Mouse (Mus musculus) embryonic fibroblast, embryonic 13.5 days (primary cell): ENCODE data around the gene Ankrd44. TPM values are rescaled to one million over a fixed set of nuclear protein-coding genes. Genes with fewer than 3 reads are reported as not detected.
A peak's percentile ranks its signal among the peaks of the same experiment; 100 is the strongest.

ENCODE experiments used
- H3K27ac ChIP-seq: 2 replicates; pipeline ENCODE4 v1.5.1; 2012; ENCODE audit warnings: low read length, control low read depth, inconsistent platforms; ENCODE audit not compliant: insufficient read depth
- H3K4me1 ChIP-seq: 2 replicates; pipeline ENCODE4 v1.6.1; 2011; ENCODE audit warnings: low read length; ENCODE audit not compliant: control insufficient read depth, insufficient read depth
- H3K4me3 ChIP-seq: 2 replicates; pipeline ENCODE4 v1.5.1; 2011; ENCODE audit warnings: mild to moderate bottlenecking, control low read depth, low read length; ENCODE audit not compliant: insufficient read depth
- CTCF ChIP-seq: IDR thresholded peaks from 2 replicates; pipeline ENCODE4 v1.5.1; 2011; ENCODE audit warnings: mild to moderate bottlenecking, control low read depth, low read length, moderate library complexity, borderline replicate concordance; ENCODE audit not compliant: insufficient read depth
- POLR2A ChIP-seq: IDR thresholded peaks from 2 replicates; pipeline ENCODE4 v1.6.1; 2011; ENCODE audit warnings: low read depth, mild to moderate bottlenecking, control low read depth, low read length, moderate library complexity
- polyA plus RNA-seq: library from polyadenylated mRNA; stranded (reverse); fragments of >200 nt; gene quantifications from 2 replicates; pipeline ENCODE4 v1.2.4, GENCODE M21; 2011; ENCODE audit warnings: low read depth; ENCODE audit not compliant: missing spikeins, insufficient read length

Ankrd44 gene
- polyA plus RNA-seq, 1 experiment: 24.8 TPM

DNA sequence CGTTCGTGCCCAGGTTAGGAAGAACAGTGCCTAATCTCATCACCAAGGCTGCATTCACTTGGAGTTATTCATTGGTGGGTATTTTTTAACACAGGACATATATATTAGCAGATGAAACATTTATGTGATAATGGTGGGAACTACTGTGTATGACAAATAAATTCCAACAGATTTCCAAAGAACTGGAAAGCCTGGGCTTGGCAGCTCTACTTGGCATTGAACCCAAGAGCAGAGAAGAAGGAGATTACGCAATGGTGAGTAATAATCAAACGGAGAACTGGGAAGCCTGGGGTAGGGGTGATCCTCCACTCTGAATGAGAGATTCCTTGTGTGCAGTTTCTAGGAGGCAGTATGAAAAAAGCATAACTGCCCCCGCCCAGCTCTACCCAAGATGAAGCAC lies 196.9 kb downstream of the Ankrd44 start:
- H3K4me3 ChIP-seq: no peak overlapping the region
- TF ChIP-seq CTCF: no peak
- no peak for TF ChIP-seq POLR2A
- H3K4me1 ChIP-seq: peaks cover 2% of the 10 kb centered on the region; the same call in 1 of the 2 replicates
- no peak overlapping the region for H3K27ac ChIP-seq

- Histone ChIP-seq H3K4me1 (peaks cover 2% of the 10 kb centered on the region; the same call in 1 of the 2 replicates), H3K27ac (no peak overlapping the region), H3K4me3 (no peak overlapping the region)
- TF ChIP-seq POLR2A: no peak
- no peak for TF ChIP-seq CTCF
Observed at GRCm38 (mm10) chr1:54726555-54726954, 199.6 kb downstream of the Ankrd44 start.

DNA sequence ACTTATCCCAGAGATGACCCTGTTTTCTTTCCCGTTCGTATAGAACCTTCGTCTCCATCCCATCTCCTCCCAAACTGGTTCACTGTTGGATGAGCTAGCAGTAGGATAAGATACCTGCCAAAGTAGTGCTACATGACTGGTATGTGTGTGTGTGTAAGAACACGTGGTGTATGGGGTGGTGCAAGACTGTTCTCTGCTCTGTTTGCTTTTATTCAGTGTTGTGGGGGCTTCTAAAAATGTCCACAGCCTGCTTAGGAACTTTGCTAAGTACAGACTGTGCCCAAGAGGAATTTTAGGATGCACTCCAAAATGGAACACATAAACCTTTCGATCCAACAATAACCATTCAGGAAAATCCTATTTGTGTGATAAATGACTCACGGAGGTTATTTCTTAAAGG lies 209.3 kb downstream of the Ankrd44 start:
- no peak for TF ChIP-seq POLR2A
- TF ChIP-seq CTCF: no peak

DNA sequence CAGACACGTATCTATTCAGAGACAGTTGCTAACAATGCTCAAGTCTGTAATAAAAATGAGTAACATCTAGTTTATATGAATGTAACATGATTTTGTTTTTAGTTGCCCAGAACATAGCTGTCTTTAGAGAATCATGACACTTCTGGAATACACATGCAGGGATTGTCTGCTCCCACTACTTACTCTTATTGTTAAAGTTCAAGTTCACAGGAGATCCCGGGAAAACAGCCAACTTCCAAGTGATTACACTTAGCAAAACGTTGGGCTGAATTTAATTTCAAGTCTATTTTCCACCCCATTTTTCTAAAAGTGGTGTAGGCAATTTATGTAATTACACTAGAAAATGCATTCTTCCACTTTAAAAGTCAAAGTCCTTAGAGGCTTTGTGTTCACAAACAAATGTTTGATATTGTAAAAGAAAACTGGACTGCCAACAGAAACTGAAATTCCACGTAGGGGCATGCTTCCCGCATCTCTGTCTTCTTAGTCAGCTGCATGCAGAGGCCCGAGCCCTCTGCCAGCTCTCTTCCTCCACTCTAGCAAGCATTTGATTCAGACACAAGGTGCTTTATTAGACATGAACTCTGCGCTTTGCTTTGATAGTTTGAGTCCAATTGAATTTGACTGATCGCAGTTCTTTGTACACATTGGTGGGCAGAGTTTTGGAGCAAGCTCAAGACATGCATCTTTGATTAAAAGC lies 211.0 kb downstream of the Ankrd44 start:
- Histone ChIP-seq H3K4me1 (peaks cover 11% of the 10 kb centered on the region), H3K4me3 (no peak overlapping the region), H3K27ac (no peak overlapping the region)
- TF ChIP-seq POLR2A (no peak), CTCF (no peak)

More for the DNA sequence above, 209.3 kb downstream of the Ankrd44 start:
- Histone ChIP-seq H3K4me3 (no peak overlapping the region), H3K4me1 (peaks cover 7% of the 10 kb centered on the region), H3K27ac (no peak overlapping the region)

DNA sequence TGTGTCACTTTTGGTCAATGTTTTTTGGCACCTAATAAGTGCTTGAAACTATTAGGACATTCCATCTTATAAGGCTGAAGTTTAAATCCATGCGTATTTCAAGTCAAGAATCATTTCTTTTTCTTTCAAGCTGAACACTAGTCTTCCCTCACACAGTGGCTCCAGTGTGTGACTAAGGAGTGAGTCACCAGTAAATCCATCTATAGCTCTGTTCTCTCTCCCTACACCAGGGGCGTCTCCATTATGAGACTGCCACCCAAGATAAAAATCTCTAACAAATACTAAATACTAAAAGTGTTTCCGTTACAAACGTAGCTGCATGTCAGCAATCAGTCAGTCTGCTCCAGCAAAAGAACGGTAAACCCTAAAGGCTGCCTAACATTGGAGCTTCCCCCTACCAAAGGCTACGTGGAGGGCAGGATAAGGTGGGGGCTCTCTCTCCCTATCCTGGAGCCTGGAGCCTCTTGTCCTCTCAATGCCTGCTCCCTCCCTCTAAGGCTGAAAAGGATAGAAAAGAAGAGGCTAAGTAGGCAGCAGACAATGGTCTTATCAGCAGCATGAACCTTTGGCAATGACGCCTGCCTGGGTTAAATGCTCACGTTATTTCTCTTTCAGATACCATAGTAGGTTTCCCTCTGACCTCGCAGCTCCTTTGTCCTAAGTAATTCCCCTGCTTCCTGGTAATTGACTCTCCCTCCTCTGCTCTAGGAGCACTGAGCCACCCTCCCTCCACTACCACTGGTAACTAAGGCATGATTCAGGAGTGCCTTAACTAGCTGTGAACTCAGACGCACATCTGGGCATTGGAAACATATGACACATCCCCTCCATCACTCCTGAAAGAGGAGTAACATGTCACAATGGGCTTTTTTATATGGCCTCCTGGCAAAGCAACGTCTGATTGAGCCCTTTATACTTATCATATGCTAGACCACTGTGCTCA lies 212.7 kb downstream of the Ankrd44 start:
- Histone ChIP-seq H3K4me3 (no peak overlapping the region), H3K4me1 (peaks cover 12% of the 10 kb centered on the region), H3K27ac (peak overlapping the region; percentile 88)
- TF ChIP-seq CTCF: no peak
- TF ChIP-seq POLR2A: no peak

- no peak overlapping the region for H3K27ac ChIP-seq
- TF ChIP-seq POLR2A (no peak), CTCF (no peak)
Observed at GRCm38 (mm10) chr1:54711568-54711967, 214.6 kb downstream of the Ankrd44 start.

GRCm38 (mm10) chr1:54710550-54710949 lies 215.6 kb downstream of the Ankrd44 start:
- Histone ChIP-seq H3K4me3 (no peak overlapping the region), H3K4me1 (peaks cover 12% of the 10 kb centered on the region), H3K27ac (no peak overlapping the region)
- TF ChIP-seq CTCF (no peak), POLR2A (no peak)

More at GRCm38 (mm10) chr1:54711568-54711967, 214.6 kb downstream of the Ankrd44 start:
- peaks cover 12% of the 10 kb centered on the region for H3K4me1 ChIP-seq
- H3K4me3 ChIP-seq: no peak overlapping the region

DNA sequence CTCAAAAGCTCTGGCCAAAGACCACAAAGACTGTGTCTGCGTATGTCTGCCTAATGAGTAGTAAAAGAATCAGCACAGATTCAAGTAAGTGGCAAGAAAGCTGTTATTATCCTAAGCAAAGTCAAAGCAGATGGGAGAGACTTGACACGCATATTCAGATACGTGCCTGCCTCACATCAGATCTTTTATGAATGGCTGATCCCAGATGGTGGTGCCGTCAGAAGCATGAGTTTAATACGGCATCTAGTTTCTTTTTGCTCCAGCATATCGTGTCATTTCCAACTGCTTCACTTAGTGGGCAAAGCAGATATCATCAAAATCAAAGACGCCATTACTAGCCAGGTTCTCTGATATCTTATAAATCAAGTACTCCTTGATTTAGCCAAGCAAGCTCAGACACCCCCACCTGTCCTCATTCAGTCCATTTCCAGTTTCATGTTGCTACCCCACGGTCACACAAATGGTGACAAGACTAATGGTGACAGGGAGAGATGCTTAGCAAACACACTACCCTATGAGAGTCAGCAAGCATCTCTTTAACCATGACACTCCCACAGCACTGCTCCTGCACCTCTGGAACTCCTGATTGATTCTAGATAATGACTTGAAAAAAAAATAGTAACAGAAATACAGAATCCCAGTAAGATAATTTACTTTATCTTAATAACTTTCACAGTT lies 218.2 kb downstream of the Ankrd44 start:
- TF ChIP-seq CTCF: no peak
- TF ChIP-seq POLR2A: no peak
- Histone ChIP-seq H3K4me3 (no peak overlapping the region), H3K27ac (no peak overlapping the region), H3K4me1 (peaks cover 5% of the 10 kb centered on the region; the same call in 1 of the 2 replicates)
